Mouse (Mus musculus) erythroblast, adult 5-6 weeks (primary cell): Measurements from ENCODE around the gene Rbms3. TPM values are rescaled to one million over a fixed set of nuclear protein-coding genes. Genes with fewer than 3 reads are reported as not detected.

Source experiments
- ATAC-seq: replicated peaks from 2 replicates; pipeline ENCODE4 v1.8.0; 2016; ENCODE audit warnings: moderate number of reproducible peaks, mild to moderate bottlenecking, moderate TSS enrichment, inconsistent platforms; ENCODE audit not compliant: poor library complexity, low FRiP score, severe bottlenecking
- total RNA-seq, 2 experiments: library from RNA; stranded (forward) in 1 of 2; stranded (reverse) in 1 of 2; fragments of 150-400 nt in 1 of 2; fragments of 200-764, 138-1000 nt in 1 of 2; gene quantifications; 2 replicates each; pipeline versions ENCODE4 v1.2.3 to v1.2.4; 2015 to 2017; ENCODE audit warnings: low replicate concordance in 2 of 2

Rbms3 gene
- total RNA-seq, 2 experiments from 2014 or later = not detected

DNA sequence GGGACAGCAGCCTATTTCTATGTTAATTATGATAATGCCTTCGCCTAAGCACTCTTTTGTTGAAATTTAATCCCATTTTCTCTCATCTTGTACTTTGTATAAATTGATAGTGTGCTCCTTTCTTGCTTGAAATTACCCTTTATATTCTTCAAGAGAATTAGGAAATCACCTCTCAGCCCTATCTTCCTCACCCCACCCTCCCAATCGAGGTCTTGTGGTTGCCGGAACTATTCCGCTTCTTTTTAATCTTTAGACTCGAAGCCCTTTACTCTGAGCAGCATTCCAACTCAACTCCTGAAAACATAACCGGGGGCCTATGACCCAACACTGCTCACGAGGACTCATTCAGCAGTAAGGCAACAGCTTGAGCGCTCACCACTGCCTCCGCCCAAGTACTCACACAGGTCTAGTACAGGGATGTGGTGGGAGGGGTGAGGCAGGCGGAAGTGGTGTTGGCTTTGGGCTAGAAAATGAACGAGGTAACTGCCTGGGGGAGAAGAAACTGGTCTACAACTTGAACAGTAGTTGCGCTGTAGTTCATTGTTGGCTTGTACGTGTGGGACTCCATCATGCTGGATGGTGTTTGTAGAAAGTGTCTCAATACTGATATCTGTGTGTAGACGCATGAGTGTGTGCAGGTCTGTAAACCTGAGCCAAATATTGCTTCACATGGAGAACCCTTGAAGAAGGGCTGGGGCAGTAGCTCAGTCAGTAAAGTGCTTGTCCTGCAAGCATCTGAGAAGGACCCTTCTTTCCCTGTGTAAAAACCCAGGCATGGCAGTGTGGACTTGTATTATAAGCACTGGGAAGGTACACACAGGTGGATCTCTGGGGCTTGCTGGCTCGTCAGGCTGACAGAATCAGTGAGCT is 331.8 kb downstream of the Rbms3 start:
- ATAC-seq = no peak

DNA sequence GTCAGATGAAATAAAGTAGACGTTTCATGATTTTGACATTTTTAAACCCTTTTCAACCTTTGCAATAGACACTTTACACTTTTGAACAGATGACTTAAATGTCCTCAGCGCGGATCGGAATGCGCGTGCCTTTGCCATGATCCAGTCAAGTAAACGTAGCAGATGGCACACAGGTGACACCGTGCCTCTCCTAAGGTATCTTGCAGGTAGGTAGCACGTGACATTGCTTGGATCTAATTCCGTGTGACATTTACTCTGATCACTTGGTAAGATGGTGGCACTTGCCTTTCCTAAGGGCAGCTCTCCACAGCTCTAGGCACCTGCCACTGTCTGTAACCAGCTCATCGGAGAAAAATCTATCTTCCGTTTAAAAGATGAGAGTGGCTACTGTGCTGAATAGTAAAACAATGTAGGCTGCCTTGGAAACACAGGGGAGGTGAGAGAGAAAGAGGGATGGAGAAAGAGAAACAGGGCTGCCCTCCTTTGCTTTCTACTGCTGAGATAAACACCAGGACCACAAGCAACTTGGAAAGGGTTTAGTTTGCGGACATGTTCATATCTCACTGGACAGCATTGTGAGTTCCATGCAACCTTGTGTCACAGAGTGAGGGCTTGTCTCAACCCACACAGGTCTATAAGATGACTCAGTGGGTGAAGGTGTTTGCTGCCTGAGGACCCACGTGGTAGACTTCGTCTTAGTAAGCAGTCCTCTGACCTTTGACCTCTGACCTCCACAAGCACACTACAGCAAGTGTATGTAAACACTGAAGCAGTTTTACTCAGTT is 338.5 kb downstream of the Rbms3 start:
- no peak for ATAC-seq

DNA sequence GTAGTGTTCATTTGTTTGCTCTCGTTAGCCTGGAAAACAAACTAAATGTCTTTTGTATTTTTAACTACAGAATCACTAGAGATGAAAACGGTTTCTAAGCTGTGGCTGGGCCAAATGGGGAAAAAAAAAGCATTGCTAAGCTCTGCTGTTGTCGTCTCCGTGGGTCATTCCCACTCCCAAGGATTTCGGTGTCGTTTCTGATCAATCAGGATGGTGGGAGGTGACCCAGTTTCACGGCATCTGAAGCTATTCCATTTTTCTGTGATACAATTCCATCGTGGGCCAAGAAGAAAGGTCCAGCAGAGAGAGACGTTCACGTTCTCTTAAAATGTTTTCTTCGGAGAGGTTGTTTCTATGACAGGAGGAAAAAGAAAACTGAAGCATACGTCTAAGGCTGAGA is 354.9 kb downstream of the Rbms3 start:
- ATAC-seq = no peak

DNA sequence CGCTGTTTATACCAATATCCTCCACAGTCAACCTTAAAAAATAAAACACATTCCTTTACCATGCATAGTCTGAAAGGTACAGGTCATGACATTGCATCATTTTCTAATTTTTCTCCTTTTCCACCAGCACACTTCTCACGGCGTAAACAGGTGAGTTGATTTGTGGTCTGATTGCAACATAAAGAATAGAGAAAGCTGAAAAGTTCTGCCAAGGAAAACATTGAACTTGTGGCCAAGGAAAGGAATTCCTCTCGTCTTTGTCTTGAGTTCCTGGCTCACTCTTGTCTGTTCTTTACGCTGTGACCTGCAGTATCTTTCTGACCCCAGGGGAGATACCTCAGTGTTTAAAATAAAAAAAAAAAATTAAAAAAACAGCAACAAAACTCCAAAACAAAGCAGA is 370.1 kb downstream of the Rbms3 start:
- ATAC-seq = no peak

DNA sequence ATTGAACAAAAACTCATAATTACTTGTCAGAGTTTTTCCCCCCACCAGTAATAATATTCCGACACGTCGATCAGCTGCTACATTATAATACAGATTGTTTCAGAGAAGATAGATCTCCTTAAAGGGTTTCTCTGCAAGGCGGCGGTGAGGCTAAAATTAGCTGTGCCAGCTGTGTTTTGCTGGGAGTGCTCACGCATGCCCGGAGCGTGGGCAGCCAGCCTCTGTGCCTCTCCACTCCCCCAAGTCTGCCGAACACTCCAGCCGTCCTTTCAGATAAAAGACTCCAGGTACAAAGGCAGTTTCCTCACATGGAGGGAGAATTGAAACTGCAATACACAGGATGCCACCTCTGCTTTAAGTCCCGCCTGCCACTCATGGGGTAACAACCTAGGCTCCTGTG is 376.4 kb downstream of the Rbms3 start:
- no peak for ATAC-seq

DNA sequence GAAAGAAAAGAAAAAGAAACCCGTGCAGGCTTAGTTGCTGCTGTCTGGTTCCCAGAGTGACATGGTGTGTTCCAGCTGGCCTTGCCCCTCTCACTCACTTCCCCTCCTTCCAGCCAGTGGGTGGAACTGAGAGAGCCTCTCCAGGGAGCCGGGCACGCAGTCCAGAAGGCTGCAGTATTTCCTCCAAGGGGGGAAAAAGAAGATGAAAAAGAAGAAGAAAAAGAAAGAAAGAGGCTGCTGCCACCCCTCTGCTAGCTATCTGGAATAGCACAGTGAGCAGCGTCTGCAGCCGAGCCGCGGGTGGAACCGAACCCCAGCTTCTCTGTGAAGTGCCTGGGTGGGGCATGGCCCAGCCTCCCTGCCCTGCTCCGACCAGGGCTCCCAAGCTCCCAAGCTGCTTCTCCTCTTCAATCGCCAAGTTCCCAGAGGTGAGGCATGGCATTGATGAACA is 377.3 kb downstream of the Rbms3 start:
- no peak for ATAC-seq

DNA sequence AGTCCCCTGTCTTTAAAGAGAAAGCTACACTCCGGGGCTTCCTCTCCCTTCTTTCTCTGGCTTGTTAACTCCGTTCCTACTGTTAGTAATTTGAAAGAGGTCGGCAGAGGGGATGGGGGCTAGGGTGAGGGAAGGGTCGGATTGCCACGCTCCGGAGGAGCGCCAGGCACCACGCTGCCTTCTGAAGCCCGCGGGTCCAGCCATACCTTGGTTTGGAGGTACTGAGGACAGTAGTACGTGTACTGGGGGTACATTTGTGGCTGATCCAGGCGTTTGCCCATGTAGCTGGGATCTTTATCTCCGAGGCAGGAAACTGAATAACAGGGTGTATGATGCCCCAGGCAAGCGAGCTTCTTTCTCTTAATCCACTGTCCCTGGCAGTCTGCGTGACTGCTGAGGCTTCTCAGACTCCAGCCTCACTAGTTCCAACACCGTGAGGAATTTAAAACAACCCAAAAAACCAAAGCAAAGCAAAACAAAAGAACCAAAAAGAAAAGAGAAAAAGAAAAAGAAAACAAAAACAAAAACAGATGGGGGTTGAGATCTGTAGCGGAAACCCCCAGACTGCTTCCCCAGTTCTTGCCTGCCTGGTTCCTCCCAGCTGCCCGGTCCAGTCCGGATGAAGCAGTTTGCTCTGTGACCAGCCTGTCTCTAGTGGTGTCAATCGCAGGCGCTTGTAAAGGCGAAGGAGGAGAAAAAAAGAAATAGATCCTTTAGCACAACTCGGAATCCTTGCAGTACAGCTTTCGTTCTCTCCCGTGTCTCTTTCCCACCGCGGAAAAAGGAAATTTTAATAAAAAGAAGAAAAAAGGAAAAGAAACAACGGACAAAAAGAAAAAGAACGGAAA is 378.0 kb downstream of the Rbms3 start:
- ATAC-seq = no peak

DNA sequence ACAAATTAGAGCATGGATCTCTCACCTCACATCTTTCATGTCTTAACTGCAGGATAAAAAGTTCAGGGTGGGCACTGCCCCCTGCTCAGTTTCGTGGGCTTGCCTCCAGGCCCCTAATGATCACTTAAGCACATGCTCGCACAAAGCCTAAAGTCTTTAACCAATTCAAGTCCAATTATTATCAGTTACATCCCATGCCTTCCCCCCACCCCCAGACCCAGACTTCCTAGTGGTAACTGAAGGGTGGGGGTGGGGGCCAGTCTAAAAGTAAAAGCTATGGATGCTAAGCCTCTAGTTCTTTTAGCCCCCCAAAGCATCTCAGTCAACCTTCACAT is 378.9 kb downstream of the Rbms3 start:
- ATAC-seq = no peak

DNA sequence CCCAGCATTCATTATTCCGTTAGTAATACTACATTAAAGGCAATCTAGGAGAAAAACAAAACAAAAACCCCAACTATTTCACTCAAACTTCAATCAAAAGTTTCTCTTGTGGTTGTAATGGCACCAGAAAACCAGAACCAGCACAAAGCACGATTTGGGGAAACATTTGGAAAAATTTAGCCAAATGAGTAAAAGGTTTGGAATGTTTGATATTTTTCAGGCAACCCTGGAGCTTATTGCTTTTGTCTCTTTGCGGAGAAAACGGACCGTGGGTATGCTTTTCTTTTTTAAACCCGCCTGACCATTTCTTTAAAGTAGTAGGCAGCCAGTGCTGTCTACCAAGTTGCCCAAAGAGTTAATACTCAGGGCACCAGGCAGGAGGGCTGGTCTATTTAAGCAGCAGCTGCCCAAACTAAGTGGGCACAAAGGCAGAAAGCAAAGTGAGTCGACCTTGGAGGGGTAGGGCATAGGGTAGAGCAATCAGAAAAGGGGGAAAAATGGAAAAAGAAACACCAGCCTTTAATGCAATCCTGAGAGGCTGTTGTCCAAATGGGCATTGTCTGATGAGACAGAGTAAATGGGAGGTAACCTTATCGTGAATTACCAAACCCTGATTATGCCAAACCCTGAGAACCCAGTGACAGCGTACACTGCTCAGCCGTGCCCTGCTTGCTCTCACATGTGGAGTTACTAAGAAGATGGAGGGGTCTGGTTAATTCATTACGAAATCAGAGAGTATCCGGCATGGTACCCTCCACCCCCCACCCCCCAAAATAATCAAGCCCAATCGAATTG is 379.5 kb downstream of the Rbms3 start:
- no peak for ATAC-seq

DNA sequence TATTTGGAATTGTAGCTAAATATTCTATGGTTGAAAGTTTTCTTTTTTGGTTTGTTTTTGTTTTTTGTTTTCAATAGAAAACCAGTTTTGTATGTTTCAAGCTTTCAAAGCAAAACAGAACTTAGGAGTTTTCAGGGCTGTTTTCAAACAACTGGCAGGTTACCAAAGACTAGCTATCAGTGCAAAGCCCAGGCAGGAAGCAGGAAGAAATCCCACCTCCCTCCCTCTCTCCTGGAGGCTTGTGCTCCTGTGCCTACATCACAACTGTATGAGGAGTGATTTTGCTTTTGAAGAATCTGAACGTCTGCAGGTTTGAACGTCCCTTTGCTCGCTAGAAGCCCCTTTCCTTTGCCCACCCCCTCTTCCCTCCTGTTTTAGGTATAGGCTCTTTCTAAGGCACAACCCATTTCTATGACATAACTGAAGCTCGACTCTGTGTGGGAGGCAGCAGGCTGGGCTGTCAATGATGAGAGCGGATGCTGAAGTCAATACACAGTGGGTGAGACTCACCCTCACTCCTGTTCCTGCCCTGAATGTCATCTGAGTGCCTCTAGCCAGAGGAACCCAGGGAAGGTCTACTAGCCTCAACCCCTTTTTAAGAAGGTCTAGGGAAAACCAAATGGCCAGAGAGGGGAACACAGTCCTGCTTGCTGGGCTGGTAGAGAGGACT is 382.3 kb downstream of the Rbms3 start:
- no peak for ATAC-seq

DNA sequence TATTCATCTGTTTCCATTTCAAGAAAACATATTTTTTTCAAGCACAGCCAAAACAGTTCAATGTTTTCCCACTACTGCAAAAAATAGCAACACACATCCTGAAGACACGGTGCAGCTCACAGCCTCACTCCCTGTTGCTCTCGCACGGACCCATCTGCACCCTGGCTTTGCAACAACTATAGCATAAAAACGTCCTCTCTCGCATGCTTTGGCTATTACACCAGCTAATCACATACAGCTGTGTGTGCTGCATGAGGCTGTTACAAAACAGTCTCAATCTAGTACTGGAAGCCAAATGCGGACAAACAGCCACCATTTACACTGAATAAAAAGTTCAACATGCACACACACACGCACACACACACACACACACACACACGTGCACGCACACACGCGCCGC is 383.5 kb downstream of the Rbms3 start:
- no peak for ATAC-seq

DNA sequence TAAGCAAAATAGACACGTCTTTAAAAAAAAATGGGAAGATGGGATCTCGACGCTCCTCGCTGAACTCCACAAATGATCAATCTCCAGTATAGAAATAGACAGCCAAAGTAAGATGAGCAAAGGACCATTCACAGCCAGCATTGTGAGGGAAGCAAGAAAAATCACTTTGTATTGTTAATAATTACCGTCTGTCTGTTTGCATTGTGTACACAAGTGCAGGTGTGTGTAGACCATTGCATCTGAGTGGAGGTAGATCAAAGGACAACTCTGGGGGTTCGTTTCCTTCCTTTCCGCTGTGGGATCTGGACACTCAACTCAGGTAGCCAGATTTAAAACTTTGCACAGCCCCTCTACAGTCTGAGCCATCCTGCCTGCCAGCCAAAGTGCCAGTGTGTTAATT is 386.3 kb downstream of the Rbms3 start:
- no peak for ATAC-seq

DNA sequence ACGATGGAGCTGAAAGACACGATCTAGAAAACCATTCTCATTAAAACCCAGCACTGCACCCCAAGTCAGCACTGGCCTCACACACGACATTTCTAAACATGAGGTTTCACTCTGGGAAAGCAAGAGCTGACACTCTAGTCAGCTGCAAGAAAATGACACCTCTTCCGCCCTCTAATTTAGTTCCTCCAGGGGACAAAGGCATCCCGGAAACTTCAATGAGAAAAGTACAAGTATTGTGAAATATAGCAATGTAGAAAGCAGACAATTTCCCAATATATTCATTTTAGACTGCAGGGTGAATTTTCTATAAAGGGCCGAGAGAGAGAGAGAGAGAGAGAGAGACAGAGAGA is 395.0 kb downstream of the Rbms3 start:
- no peak for ATAC-seq

DNA sequence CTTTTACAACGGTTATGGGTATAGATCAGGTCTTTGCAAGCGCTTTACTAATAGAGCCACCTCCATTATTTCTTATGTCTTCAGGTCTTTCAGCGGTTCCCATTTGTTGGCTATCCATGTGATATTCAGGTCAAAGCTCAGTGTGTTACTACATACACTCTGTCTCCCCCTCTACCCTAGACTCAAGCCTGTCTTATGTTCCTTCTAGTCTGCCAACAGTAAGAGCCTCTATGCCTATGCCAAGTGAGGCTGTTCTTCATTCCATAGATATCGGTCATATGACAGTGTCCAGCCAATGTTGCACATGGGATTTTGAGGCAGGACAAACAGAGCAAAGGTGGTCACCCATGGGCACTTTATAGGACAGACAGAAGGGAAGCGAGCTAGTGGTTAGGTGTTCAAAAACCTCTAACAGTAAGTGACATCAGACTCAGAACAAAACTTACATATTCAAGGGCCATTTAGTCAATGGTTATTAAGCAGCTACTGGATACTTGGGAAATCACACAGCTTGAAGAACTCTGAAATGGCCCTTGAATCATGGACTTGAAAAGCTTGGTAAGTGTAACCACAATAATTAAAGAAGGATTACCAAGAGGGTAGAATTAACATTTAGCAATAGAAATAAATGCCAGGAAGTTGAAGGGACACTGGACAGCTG is 395.5 kb downstream of the Rbms3 start:
- no peak for ATAC-seq

DNA sequence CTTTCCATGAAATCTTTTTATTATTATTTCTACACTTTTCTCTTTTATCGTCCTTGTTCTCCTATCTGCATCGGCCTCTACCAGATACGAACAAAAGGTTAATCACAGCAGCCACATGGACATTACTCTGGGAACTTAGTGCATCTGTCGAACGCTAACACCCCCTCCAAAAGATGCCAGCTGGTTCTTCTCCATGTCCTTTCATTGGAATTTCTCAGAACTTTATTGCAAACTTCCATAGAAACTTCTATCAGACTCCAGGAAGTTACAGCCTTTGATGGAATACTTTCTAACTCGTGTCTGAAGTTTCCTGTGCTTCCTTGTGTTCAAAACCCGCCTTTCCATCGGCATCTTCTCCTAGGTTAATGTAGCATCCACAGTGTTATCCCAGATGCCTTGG is 407.0 kb downstream of the Rbms3 start:
- ATAC-seq = no peak

DNA sequence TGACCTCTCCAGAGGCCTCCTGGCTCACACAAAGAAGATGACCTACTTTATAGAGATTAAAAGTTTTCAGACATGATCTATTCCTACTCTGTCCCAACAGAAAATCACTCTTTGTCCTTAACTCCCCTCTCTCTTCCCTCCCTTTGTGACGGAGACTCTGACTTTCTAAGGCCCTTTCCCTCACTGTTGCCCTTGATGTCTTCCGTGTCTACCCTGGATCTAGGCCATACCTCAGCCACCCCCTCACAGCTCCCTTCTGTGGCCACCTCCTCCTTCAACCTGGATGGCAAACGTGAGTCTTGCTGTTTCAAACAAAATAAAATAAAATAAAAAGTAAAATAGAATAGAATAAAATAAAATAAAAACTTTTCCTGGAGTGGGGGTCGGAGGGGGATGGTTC is 408.2 kb downstream of the Rbms3 start:
- ATAC-seq = no peak

DNA sequence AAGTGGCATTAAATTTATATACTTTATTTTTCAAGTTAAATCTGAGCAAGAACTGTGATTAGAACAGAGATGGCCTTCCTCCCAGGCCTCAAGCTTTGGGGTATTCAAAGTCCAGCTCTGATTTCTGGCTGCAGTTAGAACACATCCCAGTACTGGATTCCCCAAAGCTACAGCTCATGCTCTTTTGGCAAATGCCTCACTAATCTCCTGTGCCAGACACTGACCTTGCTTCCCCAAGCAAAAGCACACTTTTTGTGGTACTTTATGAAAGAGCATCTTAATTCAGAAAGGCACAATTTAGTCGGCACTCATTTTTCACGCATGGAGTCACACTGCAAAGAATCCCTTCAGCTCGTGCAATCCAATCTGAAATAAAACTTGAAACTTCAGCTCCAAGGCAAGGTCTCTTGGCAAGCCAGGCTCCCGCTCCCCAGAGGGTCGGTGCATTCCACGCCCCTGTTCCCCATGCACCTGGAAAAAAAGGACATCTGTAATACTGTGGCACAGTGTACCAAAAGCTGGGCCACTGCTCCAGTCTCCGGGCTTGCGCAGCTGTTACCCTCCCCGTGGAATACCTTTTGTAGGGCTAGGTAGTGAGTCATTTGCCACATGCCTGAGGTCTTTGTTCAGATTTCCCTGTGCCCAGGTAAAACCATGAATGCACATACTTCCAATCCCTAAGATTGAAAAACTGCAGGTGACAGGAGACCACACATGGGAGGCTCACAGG is 413.5 kb downstream of the Rbms3 start:
- ATAC-seq = no peak

DNA sequence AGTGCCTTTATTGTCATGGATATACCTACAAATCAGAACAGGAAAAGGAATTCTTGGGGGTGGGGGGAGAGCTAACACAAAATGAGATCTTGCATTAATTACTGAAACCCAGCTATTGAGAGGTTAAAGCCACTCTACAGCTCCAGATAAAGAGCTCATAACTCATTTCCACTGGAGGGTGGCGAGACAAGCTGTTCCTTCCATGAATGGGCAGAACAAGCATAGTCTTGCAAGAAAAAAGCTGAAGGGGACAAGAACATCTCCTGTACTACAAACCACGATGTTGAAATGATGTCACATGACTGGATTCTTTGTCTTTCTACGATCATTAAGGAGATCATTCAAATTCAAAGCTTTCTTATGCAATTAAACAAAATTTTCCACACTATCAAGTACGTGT is 417.7 kb downstream of the Rbms3 start:
- ATAC-seq = no peak
